Mouse (Mus musculus) intestine, postnatal 0 days (tissue): ENCODE results near the gene Tfdp2. TPM values are rescaled to one million over a fixed set of nuclear protein-coding genes. Genes with fewer than 3 reads are reported as not detected.

Source experiments
- ATAC-seq: fragments of 200-750 bp; cut with Nextera tagmentation; 2 replicates; pipeline ENCODE4 v1.8.0; 2017; ENCODE audit warnings: mild to moderate bottlenecking, moderate TSS enrichment, moderate library complexity
- H3K27ac ChIP-seq: fragments of 300-500 bp; sonication (generic); 2 replicates; pipeline ENCODE4 v1.5.1; 2014; ENCODE audit warnings: mild to moderate bottlenecking, low read depth, low read length, moderate library complexity
- H3K27me3 ChIP-seq: fragments of 300-500 bp; sonication (generic); replicated peaks from 2 replicates; pipeline ENCODE4 v1.6.1; 2014; ENCODE audit warnings: low read length, mixed read lengths; ENCODE audit not compliant: control insufficient read depth, insufficient read depth
- H3K36me3 ChIP-seq: fragments of 300-500 bp; sonication (generic); 2 replicates; pipeline ENCODE4 v1.6.1; 2014; ENCODE audit warnings: mild to moderate bottlenecking, moderate library complexity; ENCODE audit not compliant: control insufficient read depth, insufficient read depth
- H3K4me1 ChIP-seq: fragments of 300-500 bp; sonication (generic); replicated peaks from 2 replicates; pipeline ENCODE4 v1.6.1; 2014; ENCODE audit warnings: antibody characterized with exemption, low read length, mixed read lengths; ENCODE audit not compliant: control insufficient read depth, insufficient read depth
- H3K4me2 ChIP-seq: fragments of 300-500 bp; sonication (generic); replicated peaks from 2 replicates; pipeline ENCODE4 v1.6.1; 2014; ENCODE audit warnings: low read depth, mild to moderate bottlenecking, moderate library complexity
- H3K4me3 ChIP-seq: fragments of 300-500 bp; sonication (generic); 2 replicates; pipeline ENCODE4 v1.5.1; 2014; ENCODE audit warnings: low read depth, low read length
- H3K9ac ChIP-seq: fragments of 300-500 bp; sonication (generic); 2 replicates; pipeline ENCODE4 v1.6.1; 2014; ENCODE audit warnings: mild to moderate bottlenecking, low read depth, low read length
- H3K9me3 ChIP-seq: fragments of 300-500 bp; sonication (generic); 2 replicates; pipeline ENCODE4 v1.6.1; 2016; ENCODE audit warnings: mixed run types; ENCODE audit not compliant: control insufficient read depth
- CTCF ChIP-seq: sonication (generic); IDR thresholded peaks from 2 replicates; pipeline ENCODE4 v1.5.1; 2016; ENCODE audit warnings: low read depth, mild to moderate bottlenecking, control low read depth, antibody characterized with exemption, moderate library complexity
- WGBS: fragments of 180-500 bp; shearing (Covaris S2); extraction: QIAGEN DNeasy Blood & Tissue Kit; methylation state at CpG from one replicate; pipeline ENCODE4 v1.1.7; 2014; 5-methylcytosine and 5-hydroxymethylcytosine counted together
- polyA plus RNA-seq: library from polyadenylated mRNA; unstranded; fragments of >200 nt; fragmentation: Nextera tagmentation; extraction: Ambion mirVana; gene quantifications from 2 replicates; pipeline ENCODE4 v1.2.1, GENCODE M21; 2015

The Tfdp2 gene
- polyA plus RNA-seq, 1 experiment from 2014 or later = 43.2 TPM

- Histone ChIP-seq H3K27me3 (no peaks in the 10 kb centered on the region), H3K9me3 (no peaks in the 10 kb centered on the region), H3K36me3 (no peaks in the 10 kb centered on the region), H3K9ac (no peak overlapping the region), H3K27ac (no peak overlapping the region), H3K4me2 (no peak overlapping the region), H3K4me3 (no peak overlapping the region), H3K4me1 (no peaks in the 10 kb centered on the region)
- no peak for TF ChIP-seq CTCF
- 91% methylated on average over 2 of the region's 2 CpGs for WGBS
- ATAC-seq = no peak
Observed at GRCm38 (mm10) chr9:96269726-96270125, 73.7 kb downstream of the Tfdp2 start.

- no peak overlapping the region for H3K4me3 ChIP-seq
- ATAC-seq = no peak
Observed at GRCm38 (mm10) chr9:96275543-96275942, 79.5 kb downstream of the Tfdp2 start.

GRCm38 (mm10) chr9:96281497-96281896 lies 85.4 kb downstream of the Tfdp2 start:
- no peaks in the 10 kb centered on the region for H3K27me3 ChIP-seq
- H3K9me3 ChIP-seq = no peaks in the 10 kb centered on the region
- ATAC-seq = no peak
- no peak overlapping the region for H3K4me3 ChIP-seq
- peak; percentile 59 for TF ChIP-seq CTCF
- no peak overlapping the region for H3K4me2 ChIP-seq
- H3K27ac ChIP-seq = no peak overlapping the region
- H3K9ac ChIP-seq = no peak overlapping the region
- no peaks in the 10 kb centered on the region for H3K4me1 ChIP-seq
- no peaks in the 10 kb centered on the region for H3K36me3 ChIP-seq
- WGBS = 55% methylated on average over 3 of the region's 3 CpGs

More at GRCm38 (mm10) chr9:96275543-96275942, 79.5 kb downstream of the Tfdp2 start:
- no peak for TF ChIP-seq CTCF
- Histone ChIP-seq H3K4me2 (no peak overlapping the region), H3K27ac (no peak overlapping the region), H3K9ac (no peak overlapping the region), H3K4me1 (no peaks in the 10 kb centered on the region), H3K9me3 (no peaks in the 10 kb centered on the region), H3K36me3 (no peaks in the 10 kb centered on the region), H3K27me3 (no peaks in the 10 kb centered on the region)

GRCm38 (mm10) chr9:96282082-96282481 lies 86.0 kb downstream of the Tfdp2 start:
- Histone ChIP-seq H3K27ac (no peak overlapping the region), H3K4me3 (no peak overlapping the region), H3K36me3 (no peaks in the 10 kb centered on the region), H3K4me2 (no peak overlapping the region), H3K27me3 (no peaks in the 10 kb centered on the region), H3K9me3 (no peaks in the 10 kb centered on the region), H3K9ac (no peak overlapping the region), H3K4me1 (no peaks in the 10 kb centered on the region)
- TF ChIP-seq CTCF = no peak
- 87% methylated on average over 3 of the region's 3 CpGs for WGBS
- ATAC-seq = no peak

- H3K27ac ChIP-seq = no peak overlapping the region
- 21% methylated on average over 1 of the region's 1 CpGs for WGBS
- H3K9me3 ChIP-seq = no peaks in the 10 kb centered on the region
- no peak for ATAC-seq
- H3K4me1 ChIP-seq = no peaks in the 10 kb centered on the region
- TF ChIP-seq CTCF = peak; percentile 71
- H3K4me3 ChIP-seq = no peak overlapping the region
- no peak overlapping the region for H3K9ac ChIP-seq
- H3K36me3 ChIP-seq = 0 out of 2 replicates have a peak, but pooled peaks cover 4% of the 10 kb centered on the region
- no peak overlapping the region for H3K4me2 ChIP-seq
- no peaks in the 10 kb centered on the region for H3K27me3 ChIP-seq
Observed at GRCm38 (mm10) chr9:96284916-96285315, 88.8 kb downstream of the Tfdp2 start.

- H3K27ac ChIP-seq = no peak overlapping the region
- WGBS = 97% methylated on average over 7 of the region's 7 CpGs
Observed at GRCm38 (mm10) chr9:96292144-96292543, 96.1 kb downstream of the Tfdp2 start.

More at GRCm38 (mm10) chr9:96292144-96292543, 96.1 kb downstream of the Tfdp2 start:
- Histone ChIP-seq H3K9me3 (no peaks in the 10 kb centered on the region), H3K4me3 (no peak overlapping the region), H3K9ac (no peak overlapping the region), H3K36me3 (peaks cover 21% of the 10 kb centered on the region), H3K4me2 (no peak overlapping the region), H3K4me1 (no peaks in the 10 kb centered on the region), H3K27me3 (no peaks in the 10 kb centered on the region)
- ATAC-seq = no peak
- no peak for TF ChIP-seq CTCF
